Mouse (Mus musculus): ENCODE results near the gene Napepld. TPM values are rescaled to one million over a fixed set of nuclear protein-coding genes. Genes with fewer than 3 reads are reported as not detected.

Gene Napepld
- polyA plus RNA-seq, 1 experiment = 0.50 TPM

GRCm38 (mm10) chr5:21646133-21646491 is 55.1 kb downstream of the Napepld start:
- Histone ChIP-seq H3K27me3 (ENCODE audit: control insufficient read depth, insufficient read depth, insufficient read length) (no peaks in the 10 kb centered on the region), H3K79me2 (ENCODE audit: control insufficient read depth, insufficient read depth) (peaks cover 15% of the 10 kb centered on the region), H3ac (ENCODE audit: control insufficient read depth, insufficient read length, low read depth) (peak overlapping the region; percentile 95), H3K36me3 (ENCODE audit: control insufficient read depth, insufficient read depth) (peaks cover 24% of the 10 kb centered on the region), H3K4me3 (ENCODE audit: insufficient read depth, poor library complexity, severe bottlenecking) (peak overlapping the region; percentile 64), H3K79me3 (ENCODE audit: low read depth) (peaks cover 9% of the 10 kb centered on the region)
- TF ChIP-seq MYOG (IDR thresholded peaks at IDR 0.05; ENCODE audit: control insufficient read depth, extremely low read depth, insufficient read length) (no peak), FOSL1 (IDR thresholded peaks at IDR 0.05; ENCODE audit: insufficient read depth, low read length, poor library complexity, severe bottlenecking) (no peak), USF1 (IDR thresholded peaks at IDR 0.05; ENCODE audit: low read depth) (no peak), MAX (IDR thresholded peaks at IDR 0.05) (no peak), MYOD1 (IDR thresholded peaks at IDR 0.05; ENCODE audit: control insufficient read depth, insufficient read length, low read depth) (no peak), CTCF (IDR thresholded peaks at IDR 0.05; ENCODE audit: control insufficient read depth, insufficient read depth, insufficient read length) (no peak), CEBPB (IDR thresholded peaks at IDR 0.05; ENCODE audit: low read depth) (no peak)

- no peaks in the 10 kb centered on the region for H3K27me3 ChIP-seq (ENCODE audit: control insufficient read depth, insufficient read depth, insufficient read length)
- peak within 1 kb of the TSS; percentile 64 for H3K4me3 ChIP-seq (ENCODE audit: insufficient read depth, poor library complexity, severe bottlenecking)
- H3K36me3 ChIP-seq (ENCODE audit: control insufficient read depth, insufficient read depth) = peaks cover 24% of the 10 kb centered on the region
- H3ac ChIP-seq (ENCODE audit: control insufficient read depth, insufficient read length, low read depth) = peak within 1 kb of the TSS; percentile 95
- H3K79me3 ChIP-seq (ENCODE audit: low read depth) = peaks cover 9% of the 10 kb centered on the region
- H3K79me2 ChIP-seq (ENCODE audit: control insufficient read depth, insufficient read depth) = peaks cover 15% of the 10 kb centered on the region
- TF ChIP-seq FOSL1 (IDR thresholded peaks at IDR 0.05; ENCODE audit: insufficient read depth, low read length, poor library complexity, severe bottlenecking) (no peak), MYOG (IDR thresholded peaks at IDR 0.05; ENCODE audit: control insufficient read depth, extremely low read depth, insufficient read length) (no peak)
These were observed 55.6 kb downstream of the Napepld start, which contains the start of the genes Fbxl13 and Armc10 for GRCm38 (mm10) chr5:21645439-21646132. Gene Fbxl13 (minus strand): TSS chr5:21645634. Gene Armc10 (plus strand): TSS chr5:21645813.

- Histone ChIP-seq H3K36me3 (ENCODE audit: control insufficient read depth, insufficient read depth) (peaks cover 19% of the 10 kb centered on the region), H3K4me3 (ENCODE audit: insufficient read depth, poor library complexity, severe bottlenecking) (no peak overlapping the region), H3K27me3 (ENCODE audit: control insufficient read depth, insufficient read depth, insufficient read length) (no peaks in the 10 kb centered on the region), H3K79me3 (ENCODE audit: low read depth) (peaks cover 9% of the 10 kb centered on the region), H3K79me2 (ENCODE audit: control insufficient read depth, insufficient read depth) (peaks cover 15% of the 10 kb centered on the region), H3ac (ENCODE audit: control insufficient read depth, insufficient read length, low read depth) (no peak overlapping the region)
- TF ChIP-seq CEBPB (IDR thresholded peaks at IDR 0.05; ENCODE audit: low read depth) (no peak), MAX (IDR thresholded peaks at IDR 0.05) (no peak), FOSL1 (IDR thresholded peaks at IDR 0.05; ENCODE audit: insufficient read depth, low read length, poor library complexity, severe bottlenecking) (no peak), CTCF (IDR thresholded peaks at IDR 0.05; ENCODE audit: control insufficient read depth, insufficient read depth, insufficient read length) (no peak), MYOG (IDR thresholded peaks at IDR 0.05; ENCODE audit: control insufficient read depth, extremely low read depth, insufficient read length) (no peak)
These were observed 56.2 kb downstream of the Napepld start for GRCm38 (mm10) chr5:21644891-21645438.

- Histone ChIP-seq H3K79me2 (ENCODE audit: control insufficient read depth, insufficient read depth) (peaks cover 15% of the 10 kb centered on the region), H3K79me3 (ENCODE audit: low read depth) (peaks cover 9% of the 10 kb centered on the region), H3ac (ENCODE audit: control insufficient read depth, insufficient read length, low read depth) (no peak overlapping the region), H3K4me3 (ENCODE audit: insufficient read depth, poor library complexity, severe bottlenecking) (no peak overlapping the region), H3K36me3 (ENCODE audit: control insufficient read depth, insufficient read depth) (peaks cover 6% of the 10 kb centered on the region), H3K27me3 (ENCODE audit: control insufficient read depth, insufficient read depth, insufficient read length) (no peaks in the 10 kb centered on the region)
- TF ChIP-seq MYOD1 (IDR thresholded peaks at IDR 0.05; ENCODE audit: control insufficient read depth, insufficient read length, low read depth) = no peak
- no peak for TF ChIP-seq MAX (IDR thresholded peaks at IDR 0.05)
- no peak for TF ChIP-seq MYOG (IDR thresholded peaks at IDR 0.05; ENCODE audit: control insufficient read depth, extremely low read depth, insufficient read length)
- TF ChIP-seq CEBPB (IDR thresholded peaks at IDR 0.05; ENCODE audit: low read depth) = no peak
These were observed 57.6 kb downstream of the Napepld start for GRCm38 (mm10) chr5:21643606-21644005.

GRCm38 (mm10) chr5:21640961-21641360 is 60.2 kb downstream of the Napepld start:
- H3K36me3 ChIP-seq (ENCODE audit: control insufficient read depth, insufficient read depth) = no peaks in the 10 kb centered on the region
- H3K79me3 ChIP-seq (ENCODE audit: low read depth) = no peaks in the 10 kb centered on the region
- peaks cover 3% of the 10 kb centered on the region for H3K27me3 ChIP-seq (ENCODE audit: control insufficient read depth, insufficient read depth, insufficient read length)
- H3K4me3 ChIP-seq (ENCODE audit: insufficient read depth, poor library complexity, severe bottlenecking) = no peak overlapping the region
- TF ChIP-seq MYOG (IDR thresholded peaks at IDR 0.05; ENCODE audit: control insufficient read depth, extremely low read depth, insufficient read length) (no peak), MAX (IDR thresholded peaks at IDR 0.05) (no peak), MYOD1 (IDR thresholded peaks at IDR 0.05; ENCODE audit: control insufficient read depth, insufficient read length, low read depth) (no peak), USF1 (IDR thresholded peaks at IDR 0.05; ENCODE audit: low read depth) (no peak), FOSL1 (IDR thresholded peaks at IDR 0.05; ENCODE audit: insufficient read depth, low read length, poor library complexity, severe bottlenecking) (no peak), CTCF (IDR thresholded peaks at IDR 0.05; ENCODE audit: control insufficient read depth, insufficient read depth, insufficient read length) (no peak), CEBPB (IDR thresholded peaks at IDR 0.05; ENCODE audit: low read depth) (no peak)
- H3K79me2 ChIP-seq (ENCODE audit: control insufficient read depth, insufficient read depth) = no peaks in the 10 kb centered on the region
- H3ac ChIP-seq (ENCODE audit: control insufficient read depth, insufficient read length, low read depth) = no peak overlapping the region

- H3K36me3 ChIP-seq (ENCODE audit: control insufficient read depth, insufficient read depth) = no peaks in the 10 kb centered on the region
- H3K4me3 ChIP-seq (ENCODE audit: insufficient read depth, poor library complexity, severe bottlenecking) = no peak overlapping the region
- no peak overlapping the region for H3ac ChIP-seq (ENCODE audit: control insufficient read depth, insufficient read length, low read depth)
- H3K27me3 ChIP-seq (ENCODE audit: control insufficient read depth, insufficient read depth, insufficient read length) = no peaks in the 10 kb centered on the region
- H3K79me3 ChIP-seq (ENCODE audit: low read depth) = no peaks in the 10 kb centered on the region
- H3K79me2 ChIP-seq (ENCODE audit: control insufficient read depth, insufficient read depth) = no peaks in the 10 kb centered on the region
- no peak for TF ChIP-seq MYOD1 (IDR thresholded peaks at IDR 0.05; ENCODE audit: control insufficient read depth, insufficient read length, low read depth)
- TF ChIP-seq CEBPB (IDR thresholded peaks at IDR 0.05; ENCODE audit: low read depth) = no peak
- TF ChIP-seq CTCF (IDR thresholded peaks at IDR 0.05; ENCODE audit: control insufficient read depth, insufficient read depth, insufficient read length) = no peak
- TF ChIP-seq FOSL1 (IDR thresholded peaks at IDR 0.05; ENCODE audit: insufficient read depth, low read length, poor library complexity, severe bottlenecking) = no peak
- TF ChIP-seq MAX (IDR thresholded peaks at IDR 0.05) = no peak
- TF ChIP-seq USF1 (IDR thresholded peaks at IDR 0.05; ENCODE audit: low read depth) = no peak
- TF ChIP-seq MYOG (IDR thresholded peaks at IDR 0.05; ENCODE audit: control insufficient read depth, extremely low read depth, insufficient read length) = no peak
These were observed 75.3 kb downstream of the Napepld start for GRCm38 (mm10) chr5:21625916-21626315.

All from C2C12 (cell line).